Mouse (Mus musculus): ENCODE results near the gene Doc2g.
A peak's percentile ranks its signal among the peaks of the same experiment; 100 is the strongest.

The Doc2g gene

DNA sequence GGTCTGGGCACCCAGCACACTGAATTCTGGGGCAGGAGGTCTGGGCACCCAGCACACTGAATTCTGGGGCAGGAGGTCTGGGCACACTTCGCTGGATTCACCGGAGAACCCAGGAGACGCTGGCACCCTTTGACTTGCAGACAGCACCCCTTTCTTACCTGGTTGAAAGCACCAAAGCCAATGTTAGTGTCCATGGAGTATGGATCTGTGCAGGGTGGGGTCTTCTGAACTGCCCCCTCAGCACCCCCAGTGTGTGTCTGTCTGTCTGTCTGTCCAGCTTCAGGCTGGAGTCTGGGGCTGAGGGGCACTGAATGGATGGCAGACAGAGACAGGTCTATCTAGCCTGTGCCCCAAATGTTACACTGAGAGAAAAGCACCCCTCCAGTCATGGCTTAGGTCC is 11.6 kb upstream of the Doc2g start:
- no peak for DNase-seq (ENCODE audit: low read depth)

DNA sequence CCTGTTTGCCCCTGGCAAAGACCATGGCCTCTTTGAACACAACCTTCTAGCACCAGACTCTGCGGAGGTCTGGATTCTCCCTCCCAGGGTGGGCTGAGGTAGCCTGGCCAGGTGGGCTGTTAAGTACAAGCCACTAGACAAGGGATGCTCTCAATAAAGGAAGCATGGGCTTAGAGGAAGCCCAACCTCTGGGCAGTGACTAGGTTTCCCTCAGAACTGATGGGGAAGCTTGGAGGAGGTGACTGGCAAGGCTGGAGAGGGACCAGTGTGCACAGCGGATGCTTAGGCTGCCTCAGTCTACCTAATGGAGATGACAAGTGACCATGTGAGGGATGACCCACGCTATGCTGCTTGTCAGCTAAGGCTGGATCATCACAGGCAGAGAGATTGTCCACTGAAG is 11.1 kb upstream of the Doc2g start:
- no peak for DNase-seq (ENCODE audit: low read depth)

DNA sequence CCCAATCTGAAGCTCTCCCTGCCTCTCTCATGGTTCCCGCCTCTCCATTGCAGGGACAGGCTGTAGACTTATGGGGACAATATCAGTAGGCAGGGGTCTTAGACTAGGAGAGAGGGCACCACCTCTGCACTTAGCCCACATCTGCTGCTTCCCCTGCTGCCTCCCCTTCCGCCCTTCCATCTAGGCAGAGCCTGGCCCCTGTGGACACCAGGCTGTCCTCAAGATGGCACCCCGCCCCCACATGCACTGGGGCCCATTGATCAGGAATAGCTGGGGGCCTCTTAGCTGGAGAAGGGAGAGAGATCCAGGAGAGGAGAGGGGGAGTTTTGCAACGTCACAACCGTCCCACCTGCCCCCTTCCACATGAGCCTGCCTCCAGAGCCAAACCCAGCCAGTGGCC is 10.7 kb upstream of the Doc2g start, which contains the start of gene Tbx10:
Gene Tbx10 (plus strand): TSS at position 337 of the 400 bp plus-strand sequence.
- no peak for DNase-seq (ENCODE audit: low read depth)

DNA sequence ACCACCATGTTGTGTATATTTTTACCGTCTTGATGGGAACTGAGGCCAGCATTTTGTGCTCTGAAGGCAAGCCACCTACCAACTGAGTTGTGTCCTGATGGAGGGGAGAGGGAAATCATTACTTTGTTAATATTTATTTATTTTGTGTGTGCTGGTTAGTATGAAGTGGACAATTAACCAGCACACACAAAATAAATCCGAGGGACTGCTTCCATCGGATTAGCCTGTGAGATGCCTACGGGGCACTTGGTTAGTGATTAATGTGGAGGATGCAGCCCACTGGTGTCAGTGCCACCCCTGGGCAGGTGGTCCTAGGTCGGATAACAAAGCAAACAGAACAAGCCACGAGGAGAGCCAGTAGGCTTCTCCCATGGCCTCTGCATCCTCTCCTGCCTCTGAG is 8.2 kb upstream of the Doc2g start:
- DNase-seq (ENCODE audit: low read depth) = no peak

- DNase-seq (ENCODE audit: low read depth) = no peak
Measured at GRCm38 (mm10) chr19:3995505-3995904, 7.6 kb upstream of the Doc2g start.

- DNase-seq (ENCODE audit: low read depth) = no peak
Measured at GRCm38 (mm10) chr19:3996106-3996505, 7.0 kb upstream of the Doc2g start.

DNA sequence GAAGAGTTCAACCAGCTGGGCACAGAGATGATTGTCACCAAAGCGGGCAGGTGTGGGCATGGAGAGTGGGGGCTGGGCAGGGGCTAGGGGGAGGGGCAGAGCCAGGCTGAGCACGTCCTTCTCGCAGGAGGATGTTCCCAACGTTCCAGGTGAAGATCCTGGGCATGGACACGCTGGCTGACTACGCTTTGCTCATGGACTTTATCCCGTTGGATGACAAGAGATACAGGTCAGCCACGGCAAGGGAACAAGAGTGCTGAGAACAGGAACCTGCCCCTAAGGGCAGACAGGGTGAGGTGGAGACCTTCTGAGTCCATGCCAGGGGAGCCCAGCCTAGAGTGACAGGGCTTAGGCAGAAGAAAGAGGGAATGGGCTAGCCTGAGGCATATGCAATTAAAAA is 6.4 kb upstream of the Doc2g start:
- no peak for DNase-seq (ENCODE audit: low read depth)

DNA sequence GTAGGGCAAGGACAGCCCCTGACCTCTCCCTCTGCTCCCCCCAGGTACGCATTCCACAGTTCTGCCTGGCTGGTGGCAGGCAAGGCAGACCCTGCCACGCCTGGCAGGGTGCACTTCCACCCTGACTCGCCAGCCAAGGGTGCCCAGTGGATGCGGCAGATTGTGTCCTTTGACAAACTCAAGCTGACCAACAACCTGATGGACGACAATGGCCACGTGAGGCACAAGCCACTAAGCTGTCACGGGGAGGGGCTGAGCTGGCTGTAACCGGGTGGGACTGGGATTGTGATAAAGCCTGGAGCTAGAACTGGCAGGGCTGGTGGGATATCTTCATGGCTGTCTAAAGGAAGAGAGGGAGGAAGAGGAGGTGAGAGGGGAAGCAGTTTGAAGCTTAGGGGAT is 5.9 kb upstream of the Doc2g start:
- DNase-seq (ENCODE audit: low read depth) = no peak

DNA sequence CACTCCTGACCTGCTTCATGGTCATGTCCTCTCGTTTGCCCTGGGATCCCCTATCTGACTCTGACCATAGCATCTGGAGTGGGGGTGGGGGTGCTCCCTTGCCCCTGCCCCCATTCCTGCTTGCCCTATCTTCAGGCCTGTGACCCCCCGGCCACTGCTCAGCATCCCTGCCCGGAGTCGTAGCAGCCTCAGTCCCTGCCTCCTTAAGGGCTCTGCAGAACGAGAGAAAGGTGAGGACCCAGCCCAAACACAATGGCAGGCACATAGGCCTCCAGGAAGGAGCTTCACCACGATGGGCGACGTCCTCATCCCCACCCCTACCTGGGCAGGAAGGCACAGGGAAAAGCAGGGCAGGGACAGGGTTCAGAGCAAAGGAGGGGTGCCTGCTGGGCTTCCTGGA is 4.8 kb upstream of the Doc2g start:
- no peak for DNase-seq (ENCODE audit: low read depth)

GRCm38 (mm10) chr19:3999121-3999730 is 3.9 kb upstream of the Doc2g start:
- DNase-seq (ENCODE audit: low read depth) = no peak

GRCm38 (mm10) chr19:4000119-4000900 is 2.8 kb upstream of the Doc2g start, which contains the start of the genes Nudt8 and Gm49405:
Gene Nudt8 (plus strand): TSS chr19:4000580.
Gene Gm49405 (plus strand): TSS chr19:4000626.
- peak; percentile 98 for DNase-seq (ENCODE audit: low read depth)

DNA sequence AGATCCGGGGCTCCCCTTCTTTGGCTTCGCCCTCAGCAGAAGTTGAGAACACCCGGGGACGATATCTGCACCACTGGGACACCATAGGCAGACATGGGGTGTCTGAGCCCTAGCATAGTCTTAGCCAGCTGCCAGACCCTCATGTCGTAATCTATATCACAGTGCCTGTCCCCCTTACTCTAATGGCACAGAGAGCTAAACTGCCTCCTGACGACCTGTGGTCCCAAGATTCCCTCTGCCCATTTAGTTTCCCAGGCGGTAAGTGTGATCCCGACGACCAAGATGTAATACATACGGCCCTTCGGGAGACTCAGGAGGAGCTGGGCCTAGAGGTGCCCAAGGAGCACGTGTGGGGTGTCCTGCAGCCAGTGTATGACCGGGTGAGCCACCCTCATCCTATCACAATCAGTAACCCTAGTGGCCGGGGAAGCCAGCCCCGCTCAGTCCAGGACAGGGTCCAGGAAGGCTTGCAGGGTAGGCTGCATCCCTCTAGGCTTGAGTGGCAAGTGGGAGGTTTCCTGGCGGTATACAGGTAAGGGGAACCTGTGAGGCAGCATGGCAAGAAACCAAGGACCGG is 2.1 kb upstream of the Doc2g start:
- DNase-seq (ENCODE audit: low read depth) = no peak

DNA sequence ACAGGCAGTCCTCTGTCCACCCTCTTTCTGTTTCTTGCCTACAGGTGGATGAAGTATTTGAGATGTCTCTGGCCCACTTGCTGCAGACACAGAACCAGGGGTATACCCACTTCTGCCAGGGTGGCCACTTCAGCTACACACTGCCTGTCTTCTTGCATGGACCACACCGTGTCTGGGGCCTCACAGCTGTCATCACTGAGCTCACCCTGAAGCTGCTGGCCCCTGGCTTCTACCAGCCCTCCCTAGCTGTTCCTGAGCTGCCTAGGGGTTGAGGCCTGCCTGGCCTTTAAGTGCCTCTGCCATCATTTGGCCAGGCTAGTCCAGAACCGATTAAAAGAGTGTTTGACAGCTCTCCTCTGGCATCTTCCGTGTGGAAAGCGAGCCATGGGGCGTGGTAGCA is 1.4 kb upstream of the Doc2g start:
- DNase-seq (ENCODE audit: low read depth) = no peak

DNA sequence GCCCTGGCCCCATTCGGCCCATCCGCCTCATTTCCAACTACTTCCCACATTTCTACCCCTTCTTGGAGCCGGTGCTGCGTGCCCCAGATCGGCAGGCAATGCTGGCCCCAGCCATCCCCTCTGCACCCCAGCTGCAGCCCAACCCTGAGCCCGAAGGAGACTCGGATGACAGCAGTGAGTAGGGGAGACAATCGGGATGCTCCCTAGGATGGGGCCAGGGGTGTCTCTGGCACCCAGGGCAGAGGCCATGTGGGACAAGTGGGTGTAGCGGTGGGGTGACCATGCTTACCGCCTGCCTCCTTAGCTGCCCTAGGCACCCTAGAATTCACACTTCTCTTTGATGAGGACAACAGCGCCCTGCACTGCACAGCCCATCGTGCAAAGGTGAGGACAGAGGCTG is 528 bp downstream of the Doc2g start:
- no peak for DNase-seq (ENCODE audit: low read depth)

DNA sequence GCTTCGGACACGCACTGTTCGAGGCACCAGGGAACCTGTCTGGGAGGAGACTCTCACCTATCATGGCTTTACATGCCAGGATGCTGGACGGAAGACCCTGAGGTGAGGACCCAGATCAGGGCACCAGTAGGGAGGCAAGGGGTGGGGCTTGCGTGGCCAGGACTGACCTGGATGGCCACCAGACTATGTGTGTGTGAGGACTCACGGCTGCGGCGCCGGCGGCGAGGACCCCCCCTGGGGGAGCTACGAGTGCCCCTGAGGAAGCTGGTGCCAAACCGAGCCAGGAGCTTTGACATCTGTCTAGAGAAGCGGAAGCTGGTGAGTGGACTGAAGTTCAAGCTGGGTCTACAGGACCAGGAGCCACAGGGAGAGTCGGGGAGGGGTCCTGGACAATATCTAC is 1.2 kb downstream of the Doc2g start:
- no peak for DNase-seq (ENCODE audit: low read depth)

DNA sequence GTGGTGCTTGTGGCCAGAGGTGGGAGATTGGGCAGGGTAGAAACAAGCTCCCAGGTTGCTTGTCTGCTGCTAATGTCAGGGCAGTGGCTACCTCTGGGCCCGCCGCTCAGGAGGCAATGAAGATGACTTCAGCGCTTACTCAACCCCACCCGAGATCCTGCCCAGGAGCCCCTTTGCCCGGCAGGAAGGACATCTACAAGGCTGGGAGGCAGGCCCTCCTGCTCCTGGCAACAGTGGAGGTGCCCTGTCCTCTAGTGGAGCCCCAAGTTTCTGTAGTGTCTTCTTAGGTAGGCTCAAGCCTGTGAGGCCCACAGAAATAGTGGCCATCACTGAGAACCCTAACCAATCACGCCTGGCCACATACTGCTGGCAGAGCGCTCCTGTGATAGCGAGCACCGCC is 2.0 kb downstream of the Doc2g start:
- DNase-seq (ENCODE audit: low read depth) = no peak

DNA sequence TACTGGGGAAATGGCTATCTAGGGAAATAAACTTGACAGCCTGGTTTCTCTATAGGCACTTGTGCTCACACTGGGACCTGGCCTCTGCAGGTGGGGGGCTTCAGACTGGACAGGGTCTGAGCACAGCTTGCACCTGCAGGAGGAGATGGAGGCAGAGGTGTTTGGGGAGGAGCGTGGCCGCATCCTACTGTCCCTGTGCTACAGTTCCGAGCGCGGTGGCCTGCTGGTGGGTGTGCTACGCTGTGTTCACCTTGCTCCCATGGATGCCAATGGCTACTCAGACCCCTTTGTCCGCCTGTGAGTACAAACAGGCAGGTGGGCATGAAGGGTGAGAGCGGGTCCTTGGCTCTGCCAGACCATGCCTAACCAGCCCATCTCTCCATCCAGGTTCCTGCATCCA is 2.9 kb downstream of the Doc2g start:
- DNase-seq (ENCODE audit: low read depth) = no peak

DNA sequence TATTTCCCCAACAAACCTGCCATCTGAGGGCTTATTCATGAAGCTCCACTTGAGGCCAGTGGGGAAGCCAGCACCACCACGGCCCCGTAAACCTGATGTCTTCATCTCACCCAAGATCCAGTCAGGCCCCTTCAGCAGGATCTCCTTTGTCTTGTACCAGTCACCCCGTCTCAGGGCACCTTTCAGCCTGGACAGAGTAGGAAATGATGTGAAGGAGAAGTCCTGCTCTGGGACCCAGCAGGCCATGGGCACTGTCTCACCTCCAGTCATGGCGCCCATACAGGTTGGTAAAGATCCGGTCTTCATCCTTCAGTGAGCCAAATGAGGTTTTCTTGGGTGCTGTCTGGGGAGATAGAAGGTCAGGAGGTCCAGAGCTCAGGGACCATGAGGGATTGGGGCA is 8.0 kb downstream of the Doc2g start:
- no peak for DNase-seq (ENCODE audit: low read depth)

DNA sequence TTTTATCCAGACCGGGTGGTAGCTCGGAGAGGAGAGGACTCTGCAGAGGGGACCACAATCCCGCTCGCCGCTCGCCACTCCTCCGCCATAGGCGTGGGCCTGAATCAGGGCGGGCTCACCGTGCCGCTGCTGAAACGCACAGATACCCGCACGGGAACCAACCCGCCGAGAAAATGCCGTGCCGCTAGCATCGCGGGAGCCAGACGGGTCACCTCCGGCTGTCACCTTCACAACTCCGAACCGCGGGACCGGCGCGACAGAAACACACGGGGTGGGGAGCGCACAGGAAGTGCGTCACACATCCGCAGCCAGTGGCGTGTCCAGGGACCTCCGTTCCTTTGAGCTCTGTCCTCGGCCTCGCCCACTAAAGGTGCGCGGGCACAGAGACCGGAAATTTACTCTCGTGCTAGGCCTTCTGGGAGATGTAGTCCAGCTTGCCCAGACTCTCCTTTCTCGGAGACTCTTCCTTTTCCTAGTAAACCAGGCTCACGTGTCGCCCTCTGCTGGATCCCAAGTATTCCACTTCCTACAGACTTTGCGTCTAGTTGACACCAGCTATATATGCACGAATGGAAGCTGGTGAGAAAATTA is 9.4 kb downstream of the Doc2g start, which contains the start of gene Ndufv1:
Gene Ndufv1 (minus strand): TSS at position 375 of the 591 bp plus-strand sequence.
- DNase-seq (ENCODE audit: low read depth) = peak; percentile 99

GRCm38 (mm10) chr19:4013066-4013465 is 10.0 kb downstream of the Doc2g start:
- no peak for DNase-seq (ENCODE audit: low read depth)

GRCm38 (mm10) chr19:4014802-4015201 is 11.7 kb downstream of the Doc2g start:
- no peak for DNase-seq (ENCODE audit: low read depth)

GRCm38 (mm10) chr19:4015635-4016034 is 12.5 kb downstream of the Doc2g start:
- peak; percentile 50 for DNase-seq (ENCODE audit: low read depth)

Measured in c-Kit-positive CD71-positive TER-119-negative erythroid progenitor cells, embryonic 14.5 days (primary cell).